Mouse (Mus musculus): Measurements from ENCODE around the gene Sox18.
A peak's percentile ranks its signal among the peaks of the same experiment; 100 is the strongest.

GRCm38 (mm10) chr2:181658930-181659555 is 12.4 kb downstream of the Sox18 start:
- TF ChIP-seq EP300 (IDR thresholded peaks at IDR 0.05; ENCODE audit: low read depth in 1 of 2, low read length in 2 of 2) (no peak), KAT2A (conservative IDR thresholded peaks at IDR 0.05; ENCODE audit: low read depth, low read length) (no peak), MAZ (IDR thresholded peaks at IDR 0.05; ENCODE audit: low read depth, low read length) (no peak), GATA1 (IDR thresholded peaks at IDR 0.05; ENCODE audit: low read depth, low read length) (no peak), TCF12 (IDR thresholded peaks at IDR 0.05; ENCODE audit: low read depth, low read length) (no peak), USF2 (IDR thresholded peaks at IDR 0.05; ENCODE audit: borderline replicate concordance in 1 of 2, insufficient read depth in 1 of 2, low read depth in 1 of 2, low read length in 2 of 2) (no peak), CTCF (IDR thresholded peaks at IDR 0.05 in 2 of 3, conservative IDR thresholded peaks at IDR 0.05 in 1 of 3; ENCODE audit: control insufficient read depth in 1 of 3, insufficient read depth in 1 of 3, low read depth in 2 of 3, low read length in 3 of 3, poor library complexity in 1 of 3, severe bottlenecking in 1 of 3) (peak in 1 of 3 experiments; percentile 47; a peak in 1 of 6 replicates), MXI1 (IDR thresholded peaks at IDR 0.05; ENCODE audit: low read depth, low read length) (no peak), ZC3H11A (IDR thresholded peaks at IDR 0.05; ENCODE audit: low read depth, low read length) (no peak), POLR2A (IDR thresholded peaks at IDR 0.05; ENCODE audit: control insufficient read depth in 1 of 2, insufficient read depth in 1 of 2, low read depth in 1 of 2, low read length in 2 of 2, poor library complexity in 1 of 2) (no peak)
